Mouse (Mus musculus): ENCODE data around the gene Jak2.

GRCm38 (mm10) chr19:29271147-29271578 lies 19.5 kb downstream of the Jak2 start:
- no peak for TF ChIP-seq CTCF (IDR thresholded peaks at IDR 0.05; ENCODE audit: extremely low read depth, insufficient read depth, insufficient read length, insufficient replicate concordance)
- no peak for TF ChIP-seq POLR2A (IDR thresholded peaks at IDR 0.05; ENCODE audit: low read depth, low read length)
